In the genomic region with DNA sequence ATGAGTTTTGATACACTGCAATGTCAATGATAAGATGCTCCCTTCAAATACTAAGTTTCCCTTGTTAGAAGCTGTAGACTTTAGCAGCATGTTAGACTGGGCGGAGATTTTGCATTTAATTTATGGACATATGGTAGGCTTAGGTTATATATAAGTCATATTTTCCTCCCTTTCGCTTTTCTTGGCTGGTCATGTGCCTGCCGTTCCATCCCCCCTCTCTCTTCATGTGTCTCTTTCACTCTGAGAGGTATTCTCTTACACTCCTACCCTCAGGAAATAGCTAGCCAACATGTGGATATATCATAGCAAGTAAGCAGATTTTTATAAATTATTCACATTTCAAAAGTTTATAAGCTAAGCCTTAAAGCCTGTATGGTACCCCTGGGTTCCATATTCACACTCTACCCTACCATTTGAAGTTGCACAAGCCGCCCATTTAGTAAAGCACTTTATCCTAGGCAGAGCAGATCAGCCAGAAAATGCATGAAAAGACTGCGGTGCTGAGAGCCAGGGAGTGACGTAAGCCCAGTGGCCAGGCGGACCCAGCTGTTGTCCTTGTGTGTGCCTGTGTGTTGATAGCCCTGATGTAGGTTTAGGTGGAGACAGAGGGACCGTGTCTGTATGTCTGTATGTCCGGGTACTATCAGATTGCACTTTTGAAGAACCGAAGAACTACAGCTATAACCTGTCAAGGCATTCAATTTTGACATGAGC, we compare ENCODE assay signal across 14 mouse cellular contexts.
DNase-seq lines count a peak whose midpoint lies in the region; ATAC-seq and TF ChIP-seq lines count a peak whose summit lies in the region.
"Had no signal": no experiment of that assay in that cellular context is flagged by ENCODE, and none has a peak within 500 bp of the region (broad histone marks: within the 10 kb centered on the region; RNA-seq: fewer than 3 reads in every experiment).

No protein-coding gene starts in this region.

- H3K9me3 ChIP-seq in embryonic facial prominence, embryonic 12.5 days: no peaks in the 10 kb centered on the region
- no peaks in the 10 kb centered on the region for H3K9me3 ChIP-seq in embryonic facial prominence, embryonic 10.5 days
- no peaks in the 10 kb centered on the region for H3K9me3 ChIP-seq in heart, postnatal 0 days (replicated peaks; ENCODE audit: control insufficient read depth, low read length)
- no peaks in the 10 kb centered on the region for H3K9me3 ChIP-seq in limb, embryonic 10.5 days (replicated peaks)
- H3K9me3 ChIP-seq: forebrain, embryonic 13.5 days; hindbrain, embryonic 10.5 days; stomach, embryonic 15.5 days had no signal

- no peak overlapping the region for H3K9ac ChIP-seq in embryonic facial prominence, embryonic 12.5 days
- no peak overlapping the region for H3K9ac ChIP-seq in heart, postnatal 0 days (replicated peaks; ENCODE audit: low read depth, low read length)
- H3K9ac ChIP-seq: forebrain, embryonic 13.5 days; liver, postnatal 0 days; stomach, embryonic 15.5 days had no signal

- peak; percentile 52; the same call in 1 of the 2 replicates for ATAC-seq in embryonic facial prominence, embryonic 12.5 days (ENCODE audit: insufficient number of reproducible peaks, insufficient read depth, low FRiP score, low TSS enrichment)
- ATAC-seq in heart, postnatal 0 days (ENCODE audit: insufficient read depth, low read depth): peak; percentile 44
- ATAC-seq in cerebellum, adult (ENCODE audit: insufficient number of reproducible peaks, low FRiP score, low TSS enrichment): no peak
- ATAC-seq: forebrain, embryonic 13.5 days; liver, postnatal 0 days had no signal

- TF ChIP-seq CTCF in brain, embryonic 14.5 days (IDR thresholded peaks at IDR 0.05; ENCODE audit: borderline replicate concordance, extremely low read depth, insufficient read depth, insufficient read length): no peak
- no peak for TF ChIP-seq CTCF in heart, postnatal 0 days (IDR thresholded peaks at IDR 0.05; ENCODE audit: low read depth)

- H3K27me3 ChIP-seq in embryonic facial prominence, embryonic 12.5 days: no peaks in the 10 kb centered on the region
- H3K27me3 ChIP-seq in embryonic facial prominence, embryonic 10.5 days (replicated peaks; ENCODE audit: low read depth, poor library complexity, severe bottlenecking): no peaks in the 10 kb centered on the region
- H3K27me3 ChIP-seq in heart, postnatal 0 days (ENCODE audit: control insufficient read depth, insufficient read depth, low read length): no peaks in the 10 kb centered on the region
- no peaks in the 10 kb centered on the region for H3K27me3 ChIP-seq in limb, embryonic 10.5 days (ENCODE audit: low read depth, poor library complexity, severe bottlenecking)
- H3K27me3 ChIP-seq: forebrain, embryonic 13.5 days; stomach, embryonic 15.5 days had no signal

- DNase-seq in embryonic facial prominence, embryonic 10.5 days (ENCODE audit: low spot score): no peak
- peak; percentile 28 for DNase-seq in brain, embryonic 14.5 days (ENCODE audit: low read depth)
- DNase-seq in heart, postnatal 0 days (ENCODE audit: low spot score): no peak
- no peak for DNase-seq in limb, embryonic 10.5 days (ENCODE audit: low spot score)
- DNase-seq in embryo, embryonic 10 days (ENCODE audit: low spot score): no peak
- no peak for DNase-seq in cerebellum, postnatal 25 days
- DNase-seq: B cell, adult 2 months; liver, postnatal 0 days; retina, postnatal 1 day had no signal

- TF ChIP-seq EP300 in heart, postnatal 0 days (IDR thresholded peaks at IDR 0.05; ENCODE audit: low read depth): no peak

- H3K4me2 ChIP-seq in embryonic facial prominence, embryonic 12.5 days (replicated peaks): no peak overlapping the region
- H3K4me2 ChIP-seq in heart, postnatal 0 days (ENCODE audit: low read depth, low read length): no peak overlapping the region
- H3K4me2 ChIP-seq: forebrain, embryonic 13.5 days; stomach, embryonic 15.5 days had no signal

- no peak overlapping the region for H3K4me3 ChIP-seq in embryonic facial prominence, embryonic 12.5 days
- no peak overlapping the region for H3K4me3 ChIP-seq in embryonic facial prominence, embryonic 10.5 days
- H3K4me3 ChIP-seq in heart, postnatal 0 days (ENCODE audit: low read depth, low read length): no peak overlapping the region
- H3K4me3 ChIP-seq in limb, embryonic 10.5 days: no peak overlapping the region
- H3K4me3 ChIP-seq: forebrain, embryonic 13.5 days; hindbrain, embryonic 10.5 days; stomach, embryonic 15.5 days had no signal

- H3K36me3 ChIP-seq in embryonic facial prominence, embryonic 12.5 days: no peaks in the 10 kb centered on the region
- no peaks in the 10 kb centered on the region for H3K36me3 ChIP-seq in embryonic facial prominence, embryonic 10.5 days (replicated peaks)
- no peaks in the 10 kb centered on the region for H3K36me3 ChIP-seq in heart, postnatal 0 days (replicated peaks; ENCODE audit: control insufficient read depth, insufficient read depth, low read length)
- no peaks in the 10 kb centered on the region for H3K36me3 ChIP-seq in limb, embryonic 10.5 days
- H3K36me3 ChIP-seq: hindbrain, embryonic 10.5 days; stomach, embryonic 15.5 days had no signal

- 76% methylated on average over 10 of the region's 10 CpGs for WGBS in embryonic facial prominence, embryonic 12.5 days
- WGBS in embryonic facial prominence, embryonic 10.5 days: 89% methylated on average over 10 of the region's 10 CpGs
- WGBS in heart, postnatal 0 days: 64% methylated on average over 10 of the region's 10 CpGs
- WGBS in limb, embryonic 10.5 days: 85% methylated on average over 10 of the region's 10 CpGs

- no peak for TF ChIP-seq POLR2A in brain, embryonic 14.5 days (IDR thresholded peaks at IDR 0.05; ENCODE audit: borderline replicate concordance, extremely low read depth, insufficient read depth, insufficient read length, poor library complexity, severe bottlenecking)

- no peaks in the 10 kb centered on the region for H3K4me1 ChIP-seq in embryonic facial prominence, embryonic 12.5 days
- H3K4me1 ChIP-seq in embryonic facial prominence, embryonic 10.5 days: 0 out of 2 replicates have a peak, but pooled peaks cover 6% of the 10 kb centered on the region
- no peaks in the 10 kb centered on the region for H3K4me1 ChIP-seq in heart, postnatal 0 days (ENCODE audit: control insufficient read depth, insufficient read depth)
- H3K4me1 ChIP-seq in limb, embryonic 10.5 days: peaks cover 20% of the 10 kb centered on the region
- H3K4me1 ChIP-seq: hindbrain, embryonic 10.5 days; stomach, embryonic 15.5 days had no signal

- no peak overlapping the region for H3K27ac ChIP-seq in embryonic facial prominence, embryonic 12.5 days
- no peak overlapping the region for H3K27ac ChIP-seq in embryonic facial prominence, embryonic 10.5 days (replicated peaks)
- H3K27ac ChIP-seq in heart, postnatal 0 days (ENCODE audit: low read depth): no peak overlapping the region
- peak overlapping the region; percentile 71 for H3K27ac ChIP-seq in limb, embryonic 10.5 days
- H3K27ac ChIP-seq: forebrain, embryonic 13.5 days; hindbrain, embryonic 10.5 days; stomach, embryonic 15.5 days had no signal
